Mouse (Mus musculus) brain, embryonic 18.5 days (tissue): ENCODE measurements around the gene Tspan31.
"Not testable (repeated sequence)": the region's sequence is repeated elsewhere in the genome, so short reads cannot be mapped to it uniquely, and the experiment has no call there.

Source experiments
- DNase-seq: peaks from one replicate; pipeline ENCODE4 v3.0.0-alpha.2; 2012; ENCODE audit warnings: low read depth, low spot score

Gene Tspan31

GRCm38 (mm10) chr10:127083915-127084306, 13.8 kb upstream of the Tspan31 start:
- no peak for DNase-seq

- DNase-seq = no peak
Observed at GRCm38 (mm10) chr10:127083292-127083914, 13.3 kb upstream of the Tspan31 start.

- DNase-seq = no peak
Observed at GRCm38 (mm10) chr10:127081996-127082620, 12.0 kb upstream of the Tspan31 start.

GRCm38 (mm10) chr10:127080901-127081780, 11.1 kb upstream of the Tspan31 start:
- no peak for DNase-seq

- DNase-seq = no peak
Observed at GRCm38 (mm10) chr10:127079665-127080391, 9.8 kb upstream of the Tspan31 start.

- DNase-seq = no peak
Observed at GRCm38 (mm10) chr10:127078677-127079575, 8.9 kb upstream of the Tspan31 start.

- DNase-seq = no peak
Observed at GRCm38 (mm10) chr10:127078001-127078676, 8.1 kb upstream of the Tspan31 start.

GRCm38 (mm10) chr10:127077515-127077914, 7.5 kb upstream of the Tspan31 start:
- DNase-seq = no peak

GRCm38 (mm10) chr10:127076082-127076481, 6.0 kb upstream of the Tspan31 start:
- DNase-seq = no peak

- DNase-seq = no peak
Observed at GRCm38 (mm10) chr10:127075651-127076050, 5.6 kb upstream of the Tspan31 start.

GRCm38 (mm10) chr10:127075080-127075479, 5.0 kb upstream of the Tspan31 start, which contains the start of gene Agap2:
Gene Agap2, plus strand, starts transcription at chr10:127075284.
- DNase-seq = no peak

- DNase-seq = no peak
Observed at GRCm38 (mm10) chr10:127073981-127074380, 3.9 kb upstream of the Tspan31 start.

GRCm38 (mm10) chr10:127072969-127073368, 2.9 kb upstream of the Tspan31 start:
- DNase-seq = not testable (repeated sequence)

- DNase-seq = not testable (repeated sequence)
Observed at GRCm38 (mm10) chr10:127072270-127072669, 2.2 kb upstream of the Tspan31 start.

GRCm38 (mm10) chr10:127071203-127071602, 1.1 kb upstream of the Tspan31 start:
- DNase-seq = no peak

- DNase-seq = peak; percentile 84
Observed at GRCm38 (mm10) chr10:127069281-127070189, 529 bp downstream of the Tspan31 start.

- no peak for DNase-seq
Observed at GRCm38 (mm10) chr10:127068360-127069038, 1.6 kb downstream of the Tspan31 start.

GRCm38 (mm10) chr10:127066519-127067018, 3.5 kb downstream of the Tspan31 start:
- DNase-seq = no peak
